Mouse (Mus musculus) embryonic facial prominence, embryonic 12.5 days (tissue): ENCODE data around the gene Shb. TPM values are rescaled to one million over a fixed set of nuclear protein-coding genes. Genes with fewer than 3 reads are reported as not detected.
A peak's percentile ranks its signal among the peaks of the same experiment; 100 is the strongest.
"Not testable (repeated sequence)": the region's sequence is repeated elsewhere in the genome, so short reads cannot be mapped to it uniquely, and the experiment has no call there.

Source experiments
- ATAC-seq: fragments of 200-750 bp; cut with Nextera tagmentation; 2 replicates; pipeline ENCODE4 v1.8.0; 2017; ENCODE audit not compliant: insufficient number of reproducible peaks, insufficient read depth, low FRiP score, low TSS enrichment
- H3K27ac ChIP-seq: fragments of 300-500 bp; sonication (generic); 2 replicates; pipeline ENCODE4 v1.5.1; 2016; ENCODE audit warnings: mild to moderate bottlenecking
- H3K27me3 ChIP-seq: fragments of 300-500 bp; sonication (generic); 2 replicates; pipeline ENCODE4 v1.6.1; 2016; ENCODE audit warnings: mild to moderate bottlenecking, moderate library complexity
- H3K36me3 ChIP-seq: fragments of 300-500 bp; sonication (generic); 2 replicates; pipeline ENCODE4 v1.6.1; 2016; ENCODE audit warnings: mild to moderate bottlenecking
- H3K4me1 ChIP-seq: fragments of 300-500 bp; sonication (generic); 2 replicates; pipeline ENCODE4 v1.6.1; 2016
- H3K4me2 ChIP-seq: fragments of 300-500 bp; sonication (generic); replicated peaks from 2 replicates; pipeline ENCODE4 v1.6.1; 2016; ENCODE audit warnings: mild to moderate bottlenecking, moderate library complexity
- H3K4me3 ChIP-seq: fragments of 300-500 bp; sonication (generic); 2 replicates; pipeline ENCODE4 v1.5.1; 2016; ENCODE audit warnings: mild to moderate bottlenecking
- H3K9ac ChIP-seq: fragments of 300-500 bp; sonication (generic); 2 replicates; pipeline ENCODE4 v1.6.1; 2016; ENCODE audit warnings: mild to moderate bottlenecking, moderate library complexity
- H3K9me3 ChIP-seq: fragments of 300-500 bp; sonication (generic); 2 replicates; pipeline ENCODE4 v1.6.1; 2016; ENCODE audit warnings: mild to moderate bottlenecking, moderate library complexity
- WGBS: fragments of 180-500 bp; shearing (Covaris S2); methylation state at CpG from one replicate; pipeline ENCODE4 v1.1.7; 2016; 5-methylcytosine and 5-hydroxymethylcytosine counted together
- polyA plus RNA-seq: library from polyadenylated mRNA; unstranded; fragments of >200 nt; fragmentation: Nextera tagmentation; extraction: Ambion mirVana; gene quantifications from 2 replicates; pipeline ENCODE4 v1.2.1, GENCODE M21; 2016

Gene Shb
- polyA plus RNA-seq, 1 experiment from 2014 or later = 9.6 TPM

- H3K9ac ChIP-seq = peak within 1 kb of the TSS; percentile 90
- H3K4me1 ChIP-seq = peaks cover 15% of the 10 kb centered on the region
- H3K36me3 ChIP-seq = peaks cover 10% of the 10 kb centered on the region
- peak; percentile 97 for ATAC-seq
- WGBS = under 1% methylated on average over 60 of the region's 67 CpGs
- H3K4me3 ChIP-seq = peak within 1 kb of the TSS; percentile 88
- no peaks in the 10 kb centered on the region for H3K27me3 ChIP-seq
- no peaks in the 10 kb centered on the region for H3K9me3 ChIP-seq
- peak within 1 kb of the TSS; percentile 83 for H3K27ac ChIP-seq
- H3K4me2 ChIP-seq = peak within 1 kb of the TSS; percentile 69
These were observed 123.7 kb downstream of the Shb start, which contains the start of gene Slc25a51 for GRCm38 (mm10) chr4:45408427-45409132. Gene Slc25a51, minus strand, starts transcription at chr4:45408766.

GRCm38 (mm10) chr4:45407703-45408334 lies 124.5 kb downstream of the Shb start:
- Histone ChIP-seq H3K4me2 (peak overlapping the region; percentile 69), H3K9me3 (no peaks in the 10 kb centered on the region), H3K27ac (peak overlapping the region; percentile 83; the same call in 1 of the 2 replicates), H3K27me3 (no peaks in the 10 kb centered on the region), H3K4me3 (peak overlapping the region; percentile 88), H3K4me1 (peaks cover 15% of the 10 kb centered on the region), H3K36me3 (peaks cover 18% of the 10 kb centered on the region), H3K9ac (peak overlapping the region; percentile 90)
- no peak for ATAC-seq
- WGBS = 1% methylated on average over 19 of the region's 19 CpGs

DNA sequence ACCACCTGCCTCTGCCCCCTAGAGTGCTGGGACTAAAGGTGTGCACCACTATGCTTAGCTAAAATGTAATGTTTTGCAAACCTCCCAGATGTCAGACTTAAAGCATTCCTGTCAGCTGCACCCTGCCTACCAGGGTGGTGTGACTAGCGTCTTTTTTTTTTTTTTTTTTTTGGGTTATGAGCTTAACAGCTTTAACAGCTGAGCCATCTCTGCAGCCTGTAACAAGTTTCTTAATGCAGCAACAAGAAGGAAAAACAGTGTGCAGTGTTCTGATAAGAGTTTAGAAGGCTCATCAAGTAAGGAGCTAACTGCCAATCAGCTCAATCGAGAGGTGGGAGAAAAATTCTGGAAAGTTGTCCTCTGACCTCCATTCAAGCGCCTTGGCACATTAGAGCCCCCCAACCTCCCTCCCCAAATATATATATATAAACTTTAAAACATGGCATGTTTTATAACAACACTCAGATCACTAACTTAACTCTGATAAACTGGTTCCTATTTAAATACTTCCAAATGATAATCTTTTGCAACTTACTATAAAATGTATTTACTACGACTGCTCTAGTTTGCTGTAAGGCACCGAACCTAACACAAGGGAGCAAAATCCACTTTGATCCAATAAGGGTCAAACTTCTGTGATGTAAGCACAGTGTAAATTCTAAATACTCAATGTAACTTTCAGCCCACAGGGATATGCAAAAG lies 125.1 kb downstream of the Shb start:
- 61% methylated on average over 5 of the region's 5 CpGs for WGBS
- H3K27ac ChIP-seq = no peak overlapping the region

DNA sequence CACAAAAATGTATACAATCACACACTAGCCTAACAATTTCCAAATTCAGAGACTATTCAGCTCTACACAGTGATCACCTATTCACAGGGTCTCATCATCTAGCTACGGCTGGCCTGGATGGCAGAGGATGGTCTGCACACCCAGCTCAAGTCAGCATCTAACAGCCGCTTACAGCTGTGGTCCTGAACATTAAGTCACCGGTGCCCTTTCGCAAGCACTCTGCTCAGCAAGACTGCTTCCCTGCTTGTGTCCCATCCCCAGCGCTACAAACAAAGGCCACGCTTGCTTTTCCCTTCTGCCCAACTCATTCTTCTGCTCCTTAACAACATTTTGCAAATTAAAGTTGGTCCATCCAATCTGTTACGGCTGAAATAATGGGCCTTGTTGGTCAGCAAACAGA lies 125.9 kb downstream of the Shb start:
- ATAC-seq = no peak
- Histone ChIP-seq H3K4me1 (peaks cover 15% of the 10 kb centered on the region), H3K36me3 (peaks cover 31% of the 10 kb centered on the region), H3K9me3 (no peaks in the 10 kb centered on the region), H3K4me3 (no peak overlapping the region), H3K27ac (no peak overlapping the region), H3K27me3 (no peaks in the 10 kb centered on the region), H3K9ac (no peak overlapping the region), H3K4me2 (peak overlapping the region; percentile 69)
- 86% methylated on average over 7 of the region's 7 CpGs for WGBS

More for the DNA sequence above, 125.1 kb downstream of the Shb start:
- Histone ChIP-seq H3K9me3 (no peaks in the 10 kb centered on the region), H3K4me1 (peaks cover 15% of the 10 kb centered on the region), H3K4me2 (peak overlapping the region; percentile 69), H3K27me3 (no peaks in the 10 kb centered on the region), H3K36me3 (peaks cover 25% of the 10 kb centered on the region), H3K9ac (peak overlapping the region; percentile 90; the same call in 1 of the 2 replicates), H3K4me3 (peak overlapping the region; percentile 88)
- ATAC-seq = no peak

GRCm38 (mm10) chr4:45405315-45405714 lies 127.0 kb downstream of the Shb start:
- 50% methylated on average over 7 of the region's 7 CpGs for WGBS
- no peak for ATAC-seq
- Histone ChIP-seq H3K9ac (no peak overlapping the region), H3K4me3 (no peak overlapping the region), H3K27ac (no peak overlapping the region), H3K4me1 (peaks cover 15% of the 10 kb centered on the region), H3K36me3 (peaks cover 36% of the 10 kb centered on the region), H3K4me2 (no peak overlapping the region), H3K27me3 (no peaks in the 10 kb centered on the region), H3K9me3 (no peaks in the 10 kb centered on the region)

DNA sequence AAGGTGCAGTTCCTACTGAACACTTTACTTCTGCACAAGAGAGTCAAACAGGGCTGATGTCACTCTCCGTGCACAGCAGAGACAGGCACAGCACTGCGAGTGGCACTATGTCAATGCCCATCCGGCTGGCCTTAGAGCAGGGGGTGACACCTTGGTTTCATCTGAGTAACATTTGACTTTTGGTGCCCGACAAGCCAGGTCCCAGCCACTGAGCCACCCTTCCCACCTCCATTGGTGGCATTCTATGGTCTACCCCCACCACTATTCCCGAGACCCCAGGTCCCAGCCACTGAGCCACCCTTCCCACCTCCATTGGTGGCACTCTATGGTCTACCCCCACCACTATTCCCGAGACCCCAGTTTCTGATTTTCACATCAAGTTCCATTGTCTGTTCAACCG lies 128.2 kb downstream of the Shb start:
- Histone ChIP-seq H3K36me3 (peaks cover 48% of the 10 kb centered on the region), H3K9ac (no peak overlapping the region), H3K4me3 (no peak overlapping the region), H3K4me2 (no peak overlapping the region), H3K27me3 (no peaks in the 10 kb centered on the region), H3K27ac (no peak overlapping the region), H3K4me1 (peaks cover 15% of the 10 kb centered on the region), H3K9me3 (no peaks in the 10 kb centered on the region)
- ATAC-seq = no peak
- WGBS = 94% methylated on average over 7 of the region's 7 CpGs

DNA sequence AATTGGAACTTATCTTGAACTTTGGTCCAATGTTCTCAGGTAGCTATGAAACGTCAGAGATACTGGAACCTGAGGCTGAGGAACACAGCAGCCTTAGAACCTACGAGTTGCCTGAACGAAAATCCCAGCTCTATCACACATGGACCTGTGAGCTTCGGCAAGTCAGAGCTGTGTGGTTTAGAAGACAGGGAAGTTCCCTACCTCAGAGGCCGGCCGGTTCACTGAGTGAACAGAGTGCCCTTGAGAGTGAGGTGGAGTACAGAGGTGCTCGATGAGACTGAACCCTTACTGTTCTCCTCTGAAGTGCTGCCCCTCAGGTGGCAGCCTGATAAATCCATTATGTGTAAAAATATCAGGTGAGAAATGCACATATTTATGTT lies 128.8 kb downstream of the Shb start:
- Histone ChIP-seq H3K27ac (no peak overlapping the region), H3K9ac (no peak overlapping the region), H3K36me3 (peaks cover 54% of the 10 kb centered on the region), H3K4me3 (no peak overlapping the region), H3K4me2 (no peak overlapping the region), H3K27me3 (no peaks in the 10 kb centered on the region), H3K9me3 (no peaks in the 10 kb centered on the region), H3K4me1 (peaks cover 15% of the 10 kb centered on the region)
- no peak for ATAC-seq
- WGBS = 86% methylated on average over 7 of the region's 7 CpGs

GRCm38 (mm10) chr4:45402878-45403498 lies 129.3 kb downstream of the Shb start:
- peaks cover 58% of the 10 kb centered on the region for H3K36me3 ChIP-seq
- WGBS = 80% methylated on average over 7 of the region's 7 CpGs
- H3K27ac ChIP-seq = no peak overlapping the region
- peaks cover 15% of the 10 kb centered on the region for H3K4me1 ChIP-seq
- no peak overlapping the region for H3K4me3 ChIP-seq
- no peaks in the 10 kb centered on the region for H3K9me3 ChIP-seq
- ATAC-seq = no peak
- H3K4me2 ChIP-seq = no peak overlapping the region
- no peak overlapping the region for H3K9ac ChIP-seq
- no peaks in the 10 kb centered on the region for H3K27me3 ChIP-seq

DNA sequence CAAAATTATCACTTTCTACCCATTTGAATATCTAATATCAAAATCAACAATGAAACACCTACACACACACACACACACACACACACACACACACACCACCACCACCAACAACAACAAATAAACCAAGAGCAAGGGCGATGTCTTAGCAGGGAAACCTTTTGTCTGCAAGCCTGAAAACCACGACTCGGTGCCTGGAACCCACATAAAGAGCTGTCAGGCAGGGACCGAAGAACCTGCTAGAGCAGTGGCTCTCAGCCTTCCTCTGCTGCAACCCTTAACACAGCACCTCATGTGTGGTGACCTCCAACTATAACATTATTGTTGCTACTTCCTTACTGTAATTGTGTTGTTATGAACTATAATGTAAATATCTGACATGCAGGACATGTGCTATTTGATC lies 130.0 kb downstream of the Shb start:
- H3K4me1 ChIP-seq = peaks cover 11% of the 10 kb centered on the region
- H3K27me3 ChIP-seq = no peaks in the 10 kb centered on the region
- H3K27ac ChIP-seq = no peak overlapping the region
- no peak for ATAC-seq
- H3K36me3 ChIP-seq = peaks cover 64% of the 10 kb centered on the region
- 96% methylated on average over 4 of the region's 4 CpGs for WGBS
- H3K4me2 ChIP-seq = no peak overlapping the region
- no peaks in the 10 kb centered on the region for H3K9me3 ChIP-seq
- H3K4me3 ChIP-seq = no peak overlapping the region
- no peak overlapping the region for H3K9ac ChIP-seq

- Histone ChIP-seq H3K9ac (no peak overlapping the region), H3K9me3 (no peaks in the 10 kb centered on the region), H3K4me3 (no peak overlapping the region), H3K27ac (no peak overlapping the region), H3K27me3 (no peaks in the 10 kb centered on the region), H3K4me1 (no peaks in the 10 kb centered on the region), H3K4me2 (no peak overlapping the region), H3K36me3 (peaks cover 70% of the 10 kb centered on the region)
- ATAC-seq = no peak
- WGBS = 94% methylated on average over 45 of the region's 45 CpGs
These were observed 132.7 kb downstream of the Shb start for GRCm38 (mm10) chr4:45399421-45400210.

DNA sequence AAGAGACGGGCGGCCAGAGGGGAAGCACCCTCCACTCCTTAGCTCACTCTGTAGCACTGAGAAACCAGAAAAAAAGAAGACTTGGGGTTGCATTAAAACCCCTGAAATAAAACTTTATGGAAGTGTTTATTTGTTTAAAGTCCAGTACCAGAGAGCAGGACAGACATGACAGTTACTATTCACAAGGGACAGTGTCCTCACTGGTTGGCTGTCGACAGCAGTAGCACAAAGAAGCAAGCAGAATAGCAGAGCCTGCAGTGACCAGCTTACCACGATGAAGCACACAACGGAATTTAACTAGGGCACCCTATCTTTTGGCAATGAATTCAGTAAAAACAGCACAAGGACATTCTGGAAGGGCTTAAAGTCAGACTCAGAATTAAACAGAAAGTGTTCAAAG lies 134.0 kb downstream of the Shb start:
- H3K4me3 ChIP-seq, H3K27ac ChIP-seq, H3K27me3 ChIP-seq, ATAC-seq, H3K4me2 ChIP-seq, H3K4me1 ChIP-seq, H3K9me3 ChIP-seq, H3K9ac ChIP-seq: not testable (repeated sequence)
- peaks cover 57% of the 10 kb centered on the region for H3K36me3 ChIP-seq
- 87% methylated on average over 5 of the region's 5 CpGs for WGBS
